ENCODE assay signal across 22 mouse cellular contexts in the genomic region with DNA sequence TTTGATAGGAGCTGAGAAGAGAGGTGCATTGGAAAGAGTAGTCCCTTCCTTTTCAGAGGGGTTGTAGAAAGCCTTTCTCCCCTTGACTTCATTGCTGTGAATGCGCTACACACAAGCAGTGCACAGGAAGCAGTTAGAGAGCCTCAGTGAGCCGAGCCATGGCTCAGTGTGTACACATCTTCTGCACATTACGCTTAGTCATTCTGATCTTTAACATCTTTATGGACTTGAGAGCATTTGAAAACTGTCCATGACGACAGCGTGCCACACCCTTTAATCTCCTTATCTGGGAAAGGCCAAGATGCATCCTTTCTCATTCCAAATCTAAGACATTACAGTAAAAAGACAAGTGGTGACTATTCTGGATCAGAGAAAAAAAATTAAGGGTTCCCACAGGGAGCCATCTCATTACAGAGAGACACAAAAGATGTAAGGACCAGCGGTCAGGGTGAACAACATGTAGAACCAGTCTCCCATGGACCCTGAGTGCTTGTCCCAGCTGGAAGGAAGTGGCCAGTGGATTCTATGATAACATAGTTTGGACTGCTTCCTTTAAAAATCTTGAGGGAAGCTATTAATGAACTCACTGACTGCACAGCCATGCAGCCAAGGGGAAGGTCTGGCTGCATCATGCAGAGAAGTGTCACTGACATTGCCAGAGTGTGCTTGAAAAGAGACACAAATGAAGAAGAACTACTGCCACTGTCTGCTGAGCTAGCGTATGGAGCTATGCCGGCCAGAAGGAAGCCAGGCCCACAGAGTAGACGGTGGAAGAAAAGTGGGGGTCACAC. TPM values are rescaled to one million over a fixed set of nuclear protein-coding genes. Genes with fewer than 3 reads are reported as not detected.
A peak's percentile ranks its signal among the peaks of the same experiment; 100 is the strongest.
DNase-seq lines count a peak whose midpoint lies in the region; ATAC-seq lines count a peak whose summit lies in the region.
"Had no signal": no experiment of that assay in that cellular context is flagged by ENCODE, and none has a peak within 500 bp of the region (broad histone marks: within the 10 kb centered on the region; RNA-seq: fewer than 3 reads in every experiment).

No protein-coding gene starts in this region.

- H3K4me2 ChIP-seq in heart, embryonic 12.5 days = no peak overlapping the region
- H3K4me2 ChIP-seq: forebrain, embryonic 12.5 days; limb, embryonic 15.5 days had no signal

- DNase-seq in heart, adult 18-20 months = peak; percentile 21 to 53
- DNase-seq in heart, postnatal 25 days (ENCODE audit: low spot score) = no peak
- peak; percentile 20 for DNase-seq in Muller cell, postnatal 12 days (ENCODE audit: inconsistent ontology term)
- DNase-seq in heart, postnatal 14 days = peak; percentile 7 to 19
- DNase-seq in gastrocnemius, postnatal 25 days = no peak
- no peak for DNase-seq in left cerebral cortex, adult 18-20 months (ENCODE audit: low spot score in 2 of 2)
- DNase-seq in left cerebral cortex, adult 9 months (ENCODE audit: low spot score in 2 of 2) = no peak
- DNase-seq: adrenal gland, postnatal 36 days; cerebellum, adult 8-10 months; gastrocnemius, postnatal 10 days; kidney, adult 18-20 months; liver, postnatal 0 days; retina, postnatal 1 day; right cerebral cortex, postnatal 4 days; thymus, adult 2 months had no signal

- H3K9ac ChIP-seq in heart, embryonic 12.5 days = no peak overlapping the region
- H3K9ac ChIP-seq: forebrain, embryonic 12.5 days; limb, embryonic 15.5 days; liver, postnatal 0 days had no signal

- 60% methylated on average over 9 of the region's 9 CpGs for WGBS in heart, embryonic 12.5 days

- no peak overlapping the region for H3K4me3 ChIP-seq in heart, embryonic 12.5 days
- H3K4me3 ChIP-seq: forebrain, embryonic 12.5 days; hindbrain, embryonic 10.5 days; limb, embryonic 15.5 days; midbrain, embryonic 10.5 days had no signal

- H3K9me3 ChIP-seq in heart, embryonic 12.5 days (replicated peaks) = no peaks in the 10 kb centered on the region
- H3K9me3 ChIP-seq: forebrain, embryonic 12.5 days; hindbrain, embryonic 10.5 days; limb, embryonic 15.5 days; midbrain, embryonic 10.5 days had no signal

- intact Hi-C loops in heart, postnatal 25 days (cut with DNase I) = no loop called here
- intact Hi-C loops in heart, postnatal 14 days (cut with DNase I) = no loop called here

- H3K36me3 ChIP-seq in heart, embryonic 12.5 days = no peaks in the 10 kb centered on the region
- H3K36me3 ChIP-seq: forebrain, embryonic 12.5 days; G1E; hindbrain, embryonic 10.5 days; limb, embryonic 15.5 days; midbrain, embryonic 10.5 days had no signal

- peaks cover 16% of the 10 kb centered on the region for H3K4me1 ChIP-seq in heart, embryonic 12.5 days (replicated peaks)
- H3K4me1 ChIP-seq: forebrain, embryonic 12.5 days; hindbrain, embryonic 10.5 days; midbrain, embryonic 10.5 days had no signal

- H3K27ac ChIP-seq in heart, embryonic 12.5 days (ENCODE audit: poor library complexity, severe bottlenecking) = peak overlapping the region; percentile 59
- H3K27ac ChIP-seq: forebrain, embryonic 12.5 days; hindbrain, embryonic 10.5 days; kidney, postnatal 0 days; limb, embryonic 15.5 days; midbrain, embryonic 10.5 days had no signal

- H3K27me3 ChIP-seq in heart, embryonic 12.5 days (replicated peaks) = no peaks in the 10 kb centered on the region
- H3K27me3 ChIP-seq: forebrain, embryonic 12.5 days; limb, embryonic 15.5 days had no signal

- no peak; the same call in 1 of the 2 replicates for ATAC-seq in heart, embryonic 12.5 days (ENCODE audit: insufficient number of reproducible peaks, low FRiP score)
- ATAC-seq: liver, postnatal 0 days had no signal

RNA-seq across cellular contexts. Expression of a gene that starts 42.6 kb away (rescaled TPM):
- total RNA-seq in heart, adult 18-20 months (2021) = 10 to 100 TPM; 35.7 to 40.6 TPM
- 10 to 100 TPM; 37.4 to 44.3 TPM for total RNA-seq in heart, postnatal 25 days (2021)
- 72.9 and 74.5 TPM in 2 replicates for polyA plus RNA-seq in heart, embryonic 12.5 days (2016; fragmentation: Nextera tagmentation; extraction: Ambion mirVana)
- total RNA-seq in heart, postnatal 14 days (2021) = 10 to 100 TPM; 40.0 to 46.5 TPM
- total RNA-seq in gastrocnemius, postnatal 25 days (2021) = 1 to 10 TPM; 6.7 to 7.0 TPM
- total RNA-seq in left cerebral cortex, adult 18-20 months (2021) = 10 to 100 TPM; 17.2 to 19.1 TPM
- total RNA-seq: G1E had no signal
- polyA plus RNA-seq: G1E had no signal

Comparison
In these comparisons a context has a peak if more than half of its experiments do, and no peak if none do; other contexts are left out.
1. DNase-seq: peak in heart, adult 18-20 months (2 of 2), Muller cell, postnatal 12 days (single experiment) and heart, postnatal 14 days (2 of 2); none in heart, postnatal 25 days (single experiment), gastrocnemius, postnatal 25 days (single experiment), left cerebral cortex, adult 18-20 months (0 of 2) and left cerebral cortex, adult 9 months (0 of 2).